Mouse (Mus musculus) ES-E14 (cell line): Measurements from ENCODE around the gene Supt4a. TPM values are rescaled to one million over a fixed set of nuclear protein-coding genes. Genes with fewer than 3 reads are reported as not detected.

Source experiments
- DNase-seq: peaks from one replicate; pipeline ENCODE4 v3.0.0-alpha.2; 2013; ENCODE audit warnings: low read depth, low spot score
- H3K27ac ChIP-seq: 2 replicates; pipeline ENCODE4 v1.5.1; 2012; ENCODE audit warnings: low read depth, mild to moderate bottlenecking, low read length, moderate library complexity, mixed read lengths; ENCODE audit not compliant: poor library complexity, insufficient read depth, severe bottlenecking
- H3K36me3 ChIP-seq: 2 replicates; pipeline ENCODE4 v1.6.1; 2012; ENCODE audit warnings: mild to moderate bottlenecking, low read length, moderate library complexity, mixed read lengths; ENCODE audit not compliant: control insufficient read depth, poor library complexity, insufficient read depth, severe bottlenecking
- H3K4me1 ChIP-seq, 2 experiments: fragments of 150-350 bp in 1 of 2; sonication (generic) in 1 of 2; 2 replicates each; pipeline ENCODE4 v1.6.1; 2012; ENCODE audit warnings: low read length in 2 of 2, mild to moderate bottlenecking in 1 of 2, mixed read lengths in 1 of 2; ENCODE audit not compliant: control insufficient read depth in 2 of 2, insufficient read depth in 2 of 2, poor library complexity in 1 of 2
- H3K4me3 ChIP-seq, 2 experiments: fragments of 150-350 bp in 1 of 2; sonication (generic) in 1 of 2; 2 replicates each; pipeline ENCODE4 v1.5.1; 2012; ENCODE audit warnings: low read length in 2 of 2, low read depth in 1 of 2, mild to moderate bottlenecking in 1 of 2, mixed read lengths in 1 of 2; ENCODE audit not compliant: insufficient read depth in 1 of 2, poor library complexity in 1 of 2, severe bottlenecking in 1 of 2
- H3K9ac ChIP-seq: 2 replicates; pipeline ENCODE4 v1.6.1; 2012; ENCODE audit warnings: low read depth, mild to moderate bottlenecking, low read length, mixed read lengths; ENCODE audit not compliant: poor library complexity, insufficient read depth, severe bottlenecking
- H3K9me3 ChIP-seq: fragments of 150-350 bp; sonication (generic); 2 replicates; pipeline ENCODE4 v1.6.1; 2012; ENCODE audit warnings: low read depth, mild to moderate bottlenecking, low read length; ENCODE audit not compliant: control insufficient read depth, insufficient read depth
- CHD2 ChIP-seq: IDR thresholded peaks from 2 replicates; pipeline ENCODE4 v1.6.1; 2014; ENCODE audit warnings: mild to moderate bottlenecking, low read depth, low read length, inconsistent platforms
- HCFC1 ChIP-seq: IDR thresholded peaks from 2 replicates; pipeline ENCODE4 v1.6.1; 2012; ENCODE audit warnings: low read length, inconsistent platforms, borderline replicate concordance; ENCODE audit not compliant: insufficient read depth
- MAFK ChIP-seq: IDR thresholded peaks from 2 replicates; pipeline ENCODE4 v1.6.1; 2014; ENCODE audit warnings: mild to moderate bottlenecking, low read depth, low read length, inconsistent platforms; ENCODE audit not compliant: insufficient read depth
- ZC3H11A ChIP-seq: IDR thresholded peaks from 2 replicates; pipeline ENCODE4 v1.6.1; 2012; ENCODE audit warnings: low read depth, mild to moderate bottlenecking, inconsistent platforms, low read length, borderline replicate concordance
- ZNF384 ChIP-seq: IDR thresholded peaks from 2 replicates; pipeline ENCODE4 v1.6.1; 2012; ENCODE audit warnings: low read depth, low read length, inconsistent platforms
- in situ Hi-C, 2 experiments: fragments of 600-800 bp; cut with MboI; formaldehyde crosslinking; loops; one replicate each; pipeline ENCODE4 v1.15.1; 2025; ENCODE audit warnings: low sequenced_read_pairs in 2 of 2, inconsistent platforms in 1 of 2; ENCODE audit not compliant: unreplicated experiment in 2 of 2
- total RNA-seq: library from RNA; depleted of rRNA; stranded (reverse); fragments of 300-350 nt; gene quantifications from 2 replicates; pipeline ENCODE4 v1.2.3, GENCODE M21; 2012

Supt4a gene
- total RNA-seq, 1 experiment: 220 TPM

- H3K9ac ChIP-seq: no peak overlapping the region
- H3K27ac ChIP-seq: no peak overlapping the region
- no peak for DNase-seq
- TF ChIP-seq MAFK (no peak), CHD2 (no peak), ZC3H11A (no peak), HCFC1 (no peak), ZNF384 (no peak)
- in situ Hi-C loops: no loop called here
- peak overlapping the region in 1 of 2 experiments; percentile 37; a peak in 2 of 4 replicates for H3K4me3 ChIP-seq
- H3K9me3 ChIP-seq: no peaks in the 10 kb centered on the region
- H3K4me1 ChIP-seq: no peaks in the 10 kb centered on the region
- H3K36me3 ChIP-seq: no peaks in the 10 kb centered on the region
Observed at GRCm38 (mm10) chr11:87720324-87720723, 17.0 kb upstream of the Supt4a start.

GRCm38 (mm10) chr11:87720839-87721238 is 16.5 kb upstream of the Supt4a start:
- Histone ChIP-seq H3K9ac (no peak overlapping the region), H3K36me3 (no peaks in the 10 kb centered on the region), H3K9me3 (no peaks in the 10 kb centered on the region), H3K4me3 (peak overlapping the region in 1 of 2 experiments; percentile 37; a peak in 2 of 4 replicates), H3K4me1 (no peaks in the 10 kb centered on the region), H3K27ac (no peak overlapping the region)
- no peak for TF ChIP-seq CHD2
- TF ChIP-seq HCFC1: no peak
- TF ChIP-seq ZC3H11A: no peak
- TF ChIP-seq MAFK: no peak
- TF ChIP-seq ZNF384: no peak
- in situ Hi-C loops: no loop called here
- no peak for DNase-seq

- TF ChIP-seq ZNF384: no peak
- TF ChIP-seq MAFK: no peak
- no peak for TF ChIP-seq ZC3H11A
- TF ChIP-seq CHD2: no peak
- no peak for TF ChIP-seq HCFC1
- Histone ChIP-seq H3K36me3 (no peaks in the 10 kb centered on the region), H3K27ac (no peak overlapping the region), H3K4me3 (no peak overlapping the region), H3K9me3 (no peaks in the 10 kb centered on the region), H3K9ac (no peak overlapping the region), H3K4me1 (peaks cover 0 to 3% of the 10 kb centered on the region in 2 experiments; a peak in 1 of 4 replicates)
- in situ Hi-C loops: no loop called here
- DNase-seq: no peak
Observed at GRCm38 (mm10) chr11:87722168-87722567, 15.2 kb upstream of the Supt4a start.

GRCm38 (mm10) chr11:87722891-87723290 is 14.5 kb upstream of the Supt4a start:
- in situ Hi-C loops: no loop called here
- H3K9me3 ChIP-seq: no peaks in the 10 kb centered on the region
- no peaks in the 10 kb centered on the region for H3K36me3 ChIP-seq
- no peak overlapping the region for H3K9ac ChIP-seq
- no peak overlapping the region for H3K27ac ChIP-seq
- H3K4me1 ChIP-seq: peaks cover 0 to 3% of the 10 kb centered on the region in 2 experiments; a peak in 1 of 4 replicates
- no peak for TF ChIP-seq MAFK
- no peak for TF ChIP-seq ZNF384
- no peak for TF ChIP-seq HCFC1
- TF ChIP-seq ZC3H11A: no peak
- TF ChIP-seq CHD2: no peak
- no peak overlapping the region for H3K4me3 ChIP-seq
- DNase-seq: no peak
